In the genomic region with DNA sequence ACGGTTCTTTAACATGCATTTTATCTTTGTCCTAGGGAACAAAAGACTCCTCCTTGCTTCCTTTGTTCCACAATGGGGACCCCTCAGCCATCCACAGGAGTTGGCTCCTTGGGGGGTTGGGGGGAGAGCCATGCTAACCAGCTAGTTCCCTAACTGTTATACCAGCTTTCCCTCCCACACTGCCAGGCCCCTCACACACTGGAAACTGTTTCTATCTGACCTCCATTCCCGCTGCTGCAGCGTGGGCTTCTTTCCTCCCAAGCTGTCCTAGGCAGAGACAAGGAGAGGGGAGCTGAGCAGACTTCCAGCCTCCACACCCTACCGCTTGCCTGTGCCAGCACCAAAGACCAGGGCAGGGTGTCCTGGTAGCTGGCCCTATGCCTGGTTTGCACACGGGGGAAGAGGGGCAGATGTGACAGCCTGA, we compare ENCODE assay signal across 11 mouse cellular contexts. TPM values are rescaled to one million over a fixed set of nuclear protein-coding genes. Genes with fewer than 3 reads are reported as not detected.
DNase-seq lines count a peak whose midpoint lies in the region; ATAC-seq and TF ChIP-seq lines count a peak whose summit lies in the region.
"Had no signal": no experiment of that assay in that cellular context is flagged by ENCODE, and none has a peak within 500 bp of the region (broad histone marks: within the 10 kb centered on the region; RNA-seq: fewer than 3 reads in every experiment).

No protein-coding gene starts in this region.

- TF ChIP-seq CTCF in left cerebral cortex, adult 2 months (IDR thresholded peaks at IDR 0.05): no peak
- no peak for TF ChIP-seq CTCF in cerebellum, adult 2 months (IDR thresholded peaks at IDR 0.05; ENCODE audit: borderline replicate concordance, insufficient read depth, low read depth, low read length)

- no peaks in the 10 kb centered on the region for H3K9me3 ChIP-seq in forebrain, embryonic 15.5 days
- no peaks in the 10 kb centered on the region for H3K9me3 ChIP-seq in midbrain, embryonic 14.5 days (ENCODE audit: control insufficient read depth, low read length)
- H3K9me3 ChIP-seq: G1E; limb, embryonic 12.5 days; lung, embryonic 15.5 days had no signal

- WGBS in cerebellum, adult 2 months: 20% methylated on average over 5 of the region's 5 CpGs
- WGBS in forebrain, embryonic 15.5 days: 18% methylated on average over 5 of the region's 5 CpGs
- WGBS in midbrain, embryonic 14.5 days: 23% methylated on average over 5 of the region's 5 CpGs

- no peak for TF ChIP-seq POLR2A in cerebellum, adult 2 months (IDR thresholded peaks at IDR 0.05; ENCODE audit: borderline replicate concordance, insufficient read depth, low read length)

- H3K9ac ChIP-seq in forebrain, embryonic 15.5 days (replicated peaks): peak overlapping the region; percentile 17
- no peak overlapping the region; the same call in 1 of the 2 replicates for H3K9ac ChIP-seq in midbrain, embryonic 14.5 days (replicated peaks; ENCODE audit: low read length)
- H3K9ac ChIP-seq: limb, embryonic 12.5 days; lung, embryonic 15.5 days had no signal

- H3K36me3 ChIP-seq in forebrain, embryonic 15.5 days: no peaks in the 10 kb centered on the region
- H3K36me3 ChIP-seq in midbrain, embryonic 14.5 days (ENCODE audit: control insufficient read depth, insufficient read depth, low read length): no peaks in the 10 kb centered on the region; the same call in 1 of the 2 replicates
- H3K36me3 ChIP-seq: G1E; limb, embryonic 12.5 days; lung, embryonic 15.5 days had no signal

- H3K27ac ChIP-seq in left cerebral cortex, adult 2 months: peak overlapping the region; percentile 97
- peak overlapping the region; percentile 31 for H3K27ac ChIP-seq in cerebellum, adult 2 months (ENCODE audit: insufficient read depth, low read length)
- H3K27ac ChIP-seq in forebrain, embryonic 15.5 days (replicated peaks): peak overlapping the region; percentile 98
- H3K27ac ChIP-seq in midbrain, embryonic 14.5 days (replicated peaks; ENCODE audit: low read depth, low read length): peak overlapping the region; percentile 41
- H3K27ac ChIP-seq: limb, embryonic 12.5 days; lung, embryonic 15.5 days had no signal

- ATAC-seq in forebrain, embryonic 15.5 days (replicated peaks): no peak
- ATAC-seq in midbrain, embryonic 14.5 days (ENCODE audit: low FRiP score, low TSS enrichment): no peak

- H3K27me3 ChIP-seq in cerebellum, adult 2 months (ENCODE audit: control insufficient read depth, insufficient read depth, low read length): no peaks in the 10 kb centered on the region
- H3K27me3 ChIP-seq in forebrain, embryonic 15.5 days: no peaks in the 10 kb centered on the region
- H3K27me3 ChIP-seq in midbrain, embryonic 14.5 days (ENCODE audit: control insufficient read depth, insufficient read depth, low read length): no peaks in the 10 kb centered on the region

- no peak for DNase-seq in left cerebral cortex, adult 2 months (ENCODE audit: extremely low spot score in 1 of 2, low spot score in 2 of 2)
- DNase-seq in left cerebral cortex, adult 8-10 months (ENCODE audit: low spot score in 2 of 2): no peak
- DNase-seq in cerebellum, adult 2 months: peak; percentile 45 to 51
- no peak for DNase-seq in midbrain, embryonic 14.5 days
- no peak for DNase-seq in spleen, postnatal 36 days (ENCODE audit: low spot score in 2 of 2)
- no peak for DNase-seq in embryo, embryonic 11 days
- no peak for DNase-seq in lung, postnatal 36 days

- H3K4me3 ChIP-seq in left cerebral cortex, adult 2 months: peak overlapping the region; percentile 86
- H3K4me3 ChIP-seq in cerebellum, adult 2 months (replicated peaks; ENCODE audit: insufficient read depth, low read depth, low read length): peak overlapping the region; percentile 0
- H3K4me3 ChIP-seq in forebrain, embryonic 15.5 days: no peak overlapping the region
- H3K4me3 ChIP-seq in midbrain, embryonic 14.5 days (replicated peaks; ENCODE audit: low read depth, low read length): no peak overlapping the region
- H3K4me3 ChIP-seq: lung, embryonic 15.5 days had no signal

- H3K4me2 ChIP-seq in forebrain, embryonic 15.5 days (replicated peaks): peak overlapping the region; percentile 30; the same call in 1 of the 2 replicates
- H3K4me2 ChIP-seq in midbrain, embryonic 14.5 days (ENCODE audit: low read length): no peak overlapping the region; the same call in 1 of the 2 replicates
- H3K4me2 ChIP-seq: limb, embryonic 12.5 days; lung, embryonic 15.5 days had no signal

- intact Hi-C loops in left cerebral cortex, adult 2 months (cut with DNase I): loop anchor here (2.0 kb wide), 1 partner anchor 35 kb away; no protein-coding TSS in a partner anchor

- H3K4me1 ChIP-seq in cerebellum, adult 2 months (ENCODE audit: control insufficient read depth, insufficient read depth, low read length): peaks cover 48% of the 10 kb centered on the region
- H3K4me1 ChIP-seq in forebrain, embryonic 15.5 days: peaks cover 100% of the 10 kb centered on the region
- peaks cover 79% of the 10 kb centered on the region for H3K4me1 ChIP-seq in midbrain, embryonic 14.5 days (ENCODE audit: control insufficient read depth, insufficient read depth, low read length)

RNA-seq across cellular contexts. Expression of a gene that starts 6.7 kb away (rescaled TPM):
- total RNA-seq in left cerebral cortex, adult 2 months (2021): 100 to 1,000 TPM; 308 to 318 TPM
- 100 to 1,000 TPM; 255 to 270 (median 262) TPM for total RNA-seq in left cerebral cortex, adult 8-10 months (2022)
- 127 and 142 TPM in 2 replicates for polyA plus RNA-seq in cerebellum, adult 2 months (2012; rRNA removed)
- polyA plus RNA-seq in forebrain, embryonic 15.5 days (2015; fragmentation: Nextera tagmentation; extraction: Ambion mirVana): 10.8 and 11.6 TPM in 2 replicates
- polyA plus RNA-seq in midbrain, embryonic 14.5 days (2014; fragmentation: Nextera tagmentation; extraction: Ambion mirVana): 9.6 and 15.1 TPM in 2 replicates

Comparison
In these comparisons a context has a peak if more than half of its experiments do, and no peak if none do; other contexts are left out.
1. DNase-seq: peak in cerebellum, adult 2 months (2 of 2); none in left cerebral cortex, adult 2 months (0 of 2), left cerebral cortex, adult 8-10 months (0 of 2), midbrain, embryonic 14.5 days (single experiment), spleen, postnatal 36 days (0 of 2), embryo, embryonic 11 days (single experiment) and lung, postnatal 36 days (single experiment).
2. H3K27ac ChIP-seq: peak in every context shown above with its lines; median percentile 98 in forebrain, embryonic 15.5 days; 97 in left cerebral cortex, adult 2 months; 41 in midbrain, embryonic 14.5 days; 31 in cerebellum, adult 2 months.
3. H3K4me3 ChIP-seq: peak in left cerebral cortex, adult 2 months (single experiment) and cerebellum, adult 2 months (single experiment); none in forebrain, embryonic 15.5 days (single experiment) and midbrain, embryonic 14.5 days (single experiment).